Mouse (Mus musculus) brain, embryonic 18.5 days (tissue): ENCODE data around the gene Tnni1.

Source experiments
- DNase-seq: peaks from one replicate; pipeline ENCODE4 v3.0.0-alpha.2; 2012; ENCODE audit warnings: low read depth, low spot score

Tnni1 gene

DNA sequence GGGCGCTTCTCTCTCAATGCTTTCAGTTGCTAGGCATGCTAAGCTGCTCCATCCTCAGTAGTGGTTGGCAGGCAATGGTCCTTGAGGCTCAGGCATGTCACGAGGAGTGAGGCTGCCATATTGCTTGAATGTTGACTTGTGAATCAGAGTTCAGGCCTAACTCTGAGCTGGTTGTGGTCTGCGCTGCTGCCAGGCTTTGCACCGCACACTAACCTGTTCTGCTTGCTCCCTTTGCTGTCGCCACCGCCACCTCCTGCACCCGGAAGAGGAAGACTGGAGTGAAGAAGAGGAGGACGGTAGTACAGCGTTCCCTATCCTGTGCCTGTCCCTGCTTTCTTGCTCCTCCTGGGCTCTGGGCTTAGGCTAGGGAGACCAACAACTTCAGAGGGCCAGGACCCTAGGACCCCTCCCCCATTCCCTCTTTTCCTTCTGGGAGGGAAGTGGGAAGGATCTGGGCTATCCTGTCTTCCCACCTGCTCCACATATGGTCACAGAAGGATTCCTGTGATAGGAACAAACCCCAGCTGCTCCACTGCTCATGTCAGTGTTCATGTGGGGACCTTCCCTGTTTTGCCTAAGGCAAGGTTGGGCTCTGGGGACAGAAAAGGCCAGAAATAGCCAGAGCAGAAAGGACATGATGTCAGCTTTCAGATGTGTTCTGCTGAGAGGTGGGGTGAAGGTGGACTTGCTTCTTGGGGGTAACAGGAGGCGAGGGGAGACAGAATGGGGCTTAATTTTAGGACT is 64.5 kb downstream of the Tnni1 start:
- no peak for DNase-seq

DNA sequence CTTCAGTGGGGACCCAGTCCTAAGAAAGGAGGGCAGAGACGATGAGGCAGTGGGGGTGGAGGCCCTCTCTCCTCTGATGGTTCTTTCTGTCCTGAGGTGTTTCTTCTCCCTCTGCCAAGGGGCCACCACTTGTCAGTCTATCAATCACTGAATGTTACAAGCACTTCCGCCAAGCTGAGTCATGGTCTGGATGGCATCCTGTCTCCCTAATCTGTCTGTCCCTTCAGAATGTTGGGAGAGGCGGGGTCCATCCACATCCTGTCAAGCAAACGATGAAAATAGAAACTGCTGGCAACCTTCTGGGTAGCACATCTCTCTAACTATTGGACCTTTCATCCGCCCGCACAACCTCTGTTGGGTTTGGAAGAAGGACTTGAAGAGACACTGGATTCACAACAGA is 65.2 kb downstream of the Tnni1 start:
- no peak for DNase-seq

DNA sequence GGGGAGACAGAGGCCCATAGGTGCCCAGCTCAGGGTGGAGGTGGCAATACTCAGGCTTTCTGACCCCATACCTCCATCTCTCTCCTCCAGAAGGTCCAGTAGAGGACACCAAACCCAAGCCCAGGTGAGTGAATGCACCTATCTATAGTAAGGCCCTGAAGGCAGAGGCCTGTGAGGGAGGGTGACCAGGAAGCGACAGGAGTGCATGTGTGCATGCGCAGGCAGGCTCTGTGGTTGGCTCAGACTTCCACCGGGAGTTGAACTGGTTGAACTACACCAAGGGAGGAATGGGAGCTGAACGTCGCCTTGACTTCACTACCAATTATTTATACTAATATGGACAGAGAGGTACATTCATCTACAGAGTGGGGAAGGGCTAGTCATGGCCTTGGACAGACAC is 67.4 kb downstream of the Tnni1 start:
- DNase-seq = no peak

DNA sequence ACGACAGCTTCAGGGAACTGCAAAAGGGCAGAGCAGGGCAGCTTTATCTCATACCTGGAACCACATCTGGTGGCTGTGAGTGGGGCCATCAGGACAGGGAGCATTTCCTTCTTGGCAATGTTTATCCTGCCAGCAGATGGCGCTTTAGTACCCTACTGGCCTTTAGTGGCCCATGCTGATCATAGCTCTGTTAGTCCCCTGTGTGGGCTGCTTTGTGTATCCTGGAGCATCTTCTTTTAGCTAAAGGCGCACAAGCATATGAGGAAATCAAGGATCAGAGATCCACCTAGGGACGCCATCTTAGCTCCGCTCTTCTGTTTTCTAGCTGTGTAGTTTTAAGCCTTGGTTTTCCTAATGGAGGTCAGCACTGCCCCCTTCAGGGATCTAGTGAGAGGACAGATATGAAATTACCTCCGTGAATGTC is 67.9 kb downstream of the Tnni1 start:
- no peak for DNase-seq

DNA sequence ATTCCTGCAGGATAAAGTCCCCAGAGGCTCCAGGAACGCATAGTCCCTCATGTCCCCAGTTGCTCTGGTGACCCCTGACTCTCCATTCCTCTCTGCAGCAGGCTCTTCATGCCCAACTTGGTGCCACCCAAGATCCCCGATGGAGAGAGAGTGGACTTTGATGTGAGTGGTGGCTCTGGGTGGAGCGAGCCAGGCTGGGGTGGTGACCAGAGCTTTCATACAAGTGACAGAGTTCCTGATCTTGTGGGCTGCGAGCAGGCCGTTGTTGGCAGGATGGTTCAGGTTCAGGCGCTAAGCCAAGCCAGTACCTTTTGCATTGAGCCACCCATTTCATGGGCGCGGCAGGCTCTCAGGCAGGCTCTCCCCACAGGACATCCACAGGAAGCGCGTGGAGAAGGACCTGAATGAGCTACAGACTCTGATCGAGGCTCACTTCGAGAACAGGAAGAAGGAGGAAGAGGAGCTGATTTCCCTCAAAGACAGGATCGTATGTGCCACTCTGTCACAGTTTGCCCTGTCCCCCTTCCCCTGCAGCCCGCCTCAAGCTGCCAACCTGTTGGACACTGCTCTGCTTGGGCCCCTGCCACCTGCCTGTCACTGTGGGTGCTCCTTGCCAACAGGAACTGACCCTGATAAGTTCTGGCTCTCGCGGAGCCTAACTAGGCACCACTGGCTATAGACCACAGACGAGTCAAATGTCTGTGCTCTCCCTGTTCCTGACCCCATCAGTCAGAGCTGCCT is 68.5 kb downstream of the Tnni1 start:
- no peak for DNase-seq

DNA sequence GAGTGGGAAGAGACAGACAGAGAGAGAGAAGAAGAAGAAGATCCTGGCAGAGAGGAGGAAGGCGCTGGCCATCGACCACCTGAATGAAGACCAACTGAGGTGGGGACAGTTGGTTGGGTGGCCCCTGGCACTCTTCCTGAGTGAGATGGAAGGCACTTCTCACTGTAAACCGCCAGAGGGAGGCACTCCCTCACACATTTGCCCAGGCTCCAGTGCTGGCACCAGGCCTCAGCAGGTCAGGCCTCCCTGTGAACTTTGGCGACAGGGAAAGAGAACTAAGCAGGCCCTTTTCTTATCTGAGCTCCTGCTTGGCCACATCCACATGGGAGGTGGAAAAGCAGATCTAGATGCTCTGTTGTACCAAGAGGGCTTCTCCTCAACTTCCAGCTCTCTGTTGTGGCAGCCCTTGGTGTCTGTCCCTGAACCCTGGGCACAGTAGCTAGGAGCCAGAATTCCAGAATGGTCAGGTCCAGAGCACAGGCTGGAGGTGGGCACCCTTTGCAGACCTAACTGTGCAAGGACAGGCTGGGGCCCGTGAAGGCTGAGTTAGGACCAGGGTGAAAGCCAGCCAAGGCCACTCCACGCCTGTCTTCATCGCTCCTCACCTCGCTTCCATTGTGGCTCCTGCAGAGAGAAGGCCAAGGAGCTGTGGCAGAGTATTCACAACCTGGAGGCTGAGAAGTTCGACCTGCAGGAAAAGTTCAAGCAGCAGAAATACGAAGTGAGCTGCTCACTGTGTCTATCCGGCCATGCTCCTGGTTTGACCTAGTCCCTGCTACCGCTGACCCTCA is 71.7 kb downstream of the Tnni1 start:
- no peak for DNase-seq

DNA sequence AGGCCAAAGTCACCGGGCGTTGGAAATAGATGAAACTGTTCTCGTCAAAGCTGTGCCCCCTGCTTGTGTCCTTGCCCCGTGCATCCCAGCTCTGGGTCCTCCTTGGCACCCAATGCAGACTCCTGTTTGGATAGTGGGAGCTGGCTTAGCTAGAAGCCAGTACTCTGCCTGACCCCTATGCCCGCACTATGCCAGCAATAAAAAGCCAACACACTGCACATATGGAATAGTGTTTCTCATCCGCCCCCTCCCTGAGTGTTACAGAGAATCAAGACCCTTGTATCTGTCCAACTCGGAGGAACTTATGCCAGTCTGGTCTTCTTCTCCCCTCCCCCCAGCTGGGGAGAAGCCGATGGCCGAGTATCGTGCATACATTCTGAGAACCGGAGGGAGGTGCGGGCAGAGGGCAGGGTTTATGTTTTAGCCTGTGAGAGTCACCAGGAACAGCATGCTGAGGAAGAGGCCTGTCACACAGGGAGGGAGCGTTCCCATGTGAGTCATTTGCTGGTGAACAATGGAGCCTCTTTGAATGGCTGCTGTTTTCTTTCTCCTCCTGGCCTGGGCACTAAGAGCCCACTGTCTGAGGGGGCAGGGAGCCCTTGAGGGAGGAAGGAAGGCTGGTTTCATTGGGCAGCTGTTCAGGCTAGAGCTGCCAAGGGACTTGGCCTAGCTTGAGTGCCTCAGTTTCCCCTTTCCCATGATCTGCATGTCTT is 73.0 kb downstream of the Tnni1 start:
- DNase-seq = peak; percentile 12

DNA sequence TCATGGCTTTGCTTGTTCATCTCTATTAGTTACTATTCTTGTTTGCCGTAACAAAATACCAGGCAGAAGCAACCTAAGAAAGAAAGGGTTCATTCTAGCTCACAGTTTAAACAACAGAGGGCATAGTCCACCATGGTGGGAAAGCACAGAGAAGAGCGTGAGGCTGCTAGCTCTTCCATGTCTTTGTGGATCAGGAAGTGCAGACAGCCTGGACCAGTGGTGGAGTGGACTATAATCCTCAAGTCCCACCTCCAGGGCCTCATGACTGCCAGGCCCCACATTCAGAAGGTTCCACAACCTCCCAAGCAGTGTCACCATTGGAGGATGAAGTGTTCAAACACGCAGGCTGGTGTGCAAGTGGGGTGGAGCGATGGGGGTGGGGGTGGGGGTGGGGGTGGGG is 74.0 kb downstream of the Tnni1 start:
- no peak for DNase-seq

DNA sequence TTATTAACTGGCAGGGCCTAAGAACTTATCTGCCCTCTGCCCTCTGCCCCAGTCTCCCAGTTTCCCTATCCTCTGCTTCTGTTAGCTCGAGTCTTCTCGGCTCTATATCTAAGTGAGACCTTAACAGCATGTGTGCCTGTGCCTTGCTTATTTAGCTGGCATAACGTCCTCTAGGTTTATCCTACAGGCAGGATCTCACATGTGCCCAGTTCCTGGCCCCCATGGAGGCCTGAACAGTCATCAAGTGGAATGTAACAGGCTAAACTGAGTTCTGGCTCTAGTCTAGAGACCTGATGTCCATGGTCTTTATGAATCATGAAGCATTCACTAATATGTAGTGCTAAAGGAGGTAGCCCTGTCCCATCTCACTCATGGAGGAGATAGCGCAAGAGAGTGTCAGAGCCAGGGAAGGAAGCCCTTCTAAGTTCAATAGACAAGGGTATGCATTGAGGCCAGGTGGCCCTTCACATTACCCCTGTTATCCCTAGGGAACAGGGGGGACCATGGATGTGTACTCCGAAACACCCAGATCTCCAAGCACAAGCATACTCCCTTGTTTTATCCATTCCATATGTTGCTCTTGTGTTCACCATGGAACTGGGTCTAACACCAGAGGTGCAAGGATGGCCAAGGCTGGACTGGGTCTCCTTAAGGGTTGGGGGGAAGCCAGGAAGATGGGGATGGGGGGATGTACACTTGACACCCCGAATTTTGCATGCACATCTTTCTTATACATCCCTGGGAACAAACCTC is 75.5 kb downstream of the Tnni1 start:
- no peak for DNase-seq

DNA sequence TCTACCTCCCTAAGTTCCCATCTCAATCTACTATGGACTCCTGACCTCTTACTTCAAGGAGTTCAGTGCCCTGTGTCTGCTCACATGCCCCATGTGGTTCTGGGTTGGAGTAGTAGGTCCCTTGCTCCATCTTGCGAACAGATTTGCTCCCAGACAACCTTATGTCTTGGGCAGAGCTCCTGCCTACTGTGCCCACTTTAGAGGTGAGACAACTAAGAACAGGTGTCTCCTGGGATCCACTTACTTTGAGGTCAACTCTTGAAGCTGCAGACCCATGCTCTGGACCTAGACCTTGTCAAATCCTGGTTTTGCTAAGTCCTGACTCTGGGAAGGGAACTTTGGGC is 76.1 kb downstream of the Tnni1 start:
- no peak for DNase-seq

DNA sequence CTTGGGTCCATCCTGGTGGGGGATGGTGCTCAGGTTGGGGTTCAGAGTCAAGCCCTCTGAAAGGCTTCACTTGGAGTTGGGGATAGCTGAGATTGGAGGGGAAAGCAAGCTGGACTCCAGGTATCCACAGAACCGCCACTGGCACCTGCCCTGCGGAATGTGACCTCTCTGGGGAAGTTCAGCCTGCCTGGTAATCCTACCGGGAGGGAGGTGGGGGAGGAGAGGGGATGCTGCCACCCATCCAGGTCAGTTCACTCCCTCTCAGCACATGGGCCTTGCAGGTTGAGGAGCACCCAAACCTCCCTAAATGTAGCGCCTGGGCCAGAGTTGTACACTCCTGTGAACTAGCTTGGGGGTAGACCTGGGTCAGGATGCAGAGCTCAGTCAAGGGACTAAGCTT is 76.8 kb downstream of the Tnni1 start:
- no peak for DNase-seq

DNA sequence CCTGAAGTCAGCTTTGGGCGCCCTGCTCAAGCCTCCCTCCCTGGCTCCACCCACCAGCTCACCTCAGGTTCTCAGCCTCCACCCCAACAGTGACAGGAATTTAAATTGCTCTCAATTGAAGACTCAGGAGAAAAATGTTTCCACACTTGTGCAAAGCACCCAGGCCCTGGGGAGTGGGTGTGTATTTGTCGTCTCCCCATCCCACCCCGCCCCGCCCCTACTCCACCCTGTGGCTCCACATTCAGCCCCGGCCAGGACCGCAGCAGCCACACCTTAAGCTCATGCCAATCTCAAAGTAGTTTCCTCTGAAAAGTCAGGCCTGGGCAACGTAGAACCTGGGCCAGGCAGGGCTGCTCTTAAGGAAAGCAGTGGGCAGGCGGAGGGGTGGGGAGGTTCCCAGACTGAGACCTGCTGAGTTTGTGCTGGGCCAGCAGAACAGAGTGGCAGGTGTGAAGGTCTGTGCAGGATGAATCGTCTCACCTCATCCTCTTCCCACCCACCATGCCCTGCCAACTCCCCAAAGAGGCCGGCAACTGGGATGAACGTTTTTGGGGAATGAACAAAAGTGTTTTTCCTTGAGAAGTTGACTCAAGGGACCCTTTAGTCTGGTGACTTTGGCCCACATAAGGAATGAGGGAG is 78.0 kb downstream of the Tnni1 start:
- DNase-seq = no peak

DNA sequence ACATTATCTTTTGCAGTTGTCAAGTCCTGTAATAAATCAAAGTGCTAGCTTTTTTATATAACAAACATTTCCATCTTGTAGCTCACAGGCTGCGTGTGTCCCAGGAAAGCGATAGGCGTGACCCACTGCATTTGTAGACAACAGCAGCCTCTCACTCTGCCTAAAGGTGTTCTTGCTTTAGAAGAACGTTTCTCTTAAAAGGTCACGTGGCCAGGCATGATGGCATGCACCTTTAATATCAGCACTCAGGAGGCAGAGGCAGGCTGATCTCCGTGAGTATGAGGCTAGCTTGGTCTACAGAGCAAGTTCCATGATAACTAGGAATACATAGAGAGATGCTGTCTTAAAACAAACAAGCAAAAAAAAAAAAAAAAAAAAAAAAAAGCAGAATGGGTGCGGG is 79.3 kb downstream of the Tnni1 start:
- DNase-seq = no peak
